Mouse (Mus musculus): ENCODE measurements around the gene Echdc3.

GRCm38 (mm10) chr2:6261718-6262117 is 48.9 kb upstream of the Echdc3 start:
- TF ChIP-seq POLR2A (IDR thresholded peaks at IDR 0.05; ENCODE audit: low read depth, low read length) (no peak), CTCF (IDR thresholded peaks at IDR 0.05; ENCODE audit: extremely low read depth, insufficient read length, insufficient replicate concordance, low read depth, low read length) (no peak)

Data from small intestine, adult 2 months (tissue).